Mouse (Mus musculus): ENCODE data around the gene Msmp. TPM values are rescaled to one million over a fixed set of nuclear protein-coding genes. Genes with fewer than 3 reads are reported as not detected.

Msmp gene
- not detected for total RNA-seq (2021)
- long read RNA-seq, experiment 1, result 0 reads
- long read RNA-seq, experiment 2, result 0 reads

GRCm38 (mm10) chr4:43584444-43585416, at the start of gene Msmp:
Gene Msmp, minus strand, starts transcription at chr4:43584494.
- no peak for DNase-seq (ENCODE audit: low spot score in 2 of 2)

GRCm38 (mm10) chr4:43633736-43634135, 49.4 kb upstream of the Msmp start:
- no peak for DNase-seq (ENCODE audit: low spot score in 2 of 2)

GRCm38 (mm10) chr4:43633296-43633695, 49.0 kb upstream of the Msmp start:
- DNase-seq (ENCODE audit: low spot score in 2 of 2), result no peak

GRCm38 (mm10) chr4:43631956-43632920, 47.9 kb upstream of the Msmp start:
- peak in 1 of 2 experiments; percentile 41 for DNase-seq (ENCODE audit: low spot score in 2 of 2)

- DNase-seq (ENCODE audit: low spot score in 2 of 2), result peak in 1 of 2 experiments; percentile 53
Observed at GRCm38 (mm10) chr4:43631046-43631955, 47.0 kb upstream of the Msmp start, which contains the start of gene Npr2. Gene Npr2, plus strand, starts transcription at chr4:43631935.

GRCm38 (mm10) chr4:43630671-43631045, 46.4 kb upstream of the Msmp start:
- peak in 1 of 2 experiments; percentile 33 for DNase-seq (ENCODE audit: low spot score in 2 of 2)

- peak; percentile 86 to 92 for DNase-seq (ENCODE audit: low spot score in 2 of 2)
Observed at GRCm38 (mm10) chr4:43630030-43630581, 45.8 kb upstream of the Msmp start.

GRCm38 (mm10) chr4:43629106-43629817, 45.0 kb upstream of the Msmp start:
- DNase-seq (ENCODE audit: low spot score in 2 of 2), result no peak

- no peak for DNase-seq (ENCODE audit: low spot score in 2 of 2)
Observed at GRCm38 (mm10) chr4:43620146-43620778, 36.0 kb upstream of the Msmp start.

GRCm38 (mm10) chr4:43613060-43613730, 28.9 kb upstream of the Msmp start:
- no peak for DNase-seq (ENCODE audit: low spot score in 2 of 2)

- no peak for DNase-seq (ENCODE audit: low spot score in 2 of 2)
Observed at GRCm38 (mm10) chr4:43612534-43612933, 28.2 kb upstream of the Msmp start.

- no peak for DNase-seq (ENCODE audit: low spot score in 2 of 2)
Observed at GRCm38 (mm10) chr4:43604751-43605685, 20.7 kb upstream of the Msmp start.

- no peak for DNase-seq (ENCODE audit: low spot score in 2 of 2)
Observed at GRCm38 (mm10) chr4:43604099-43604498, 19.8 kb upstream of the Msmp start.

- no peak for DNase-seq (ENCODE audit: low spot score in 2 of 2)
Observed at GRCm38 (mm10) chr4:43600195-43600934, 16.1 kb upstream of the Msmp start.

- no peak for DNase-seq (ENCODE audit: low spot score in 2 of 2)
Observed at GRCm38 (mm10) chr4:43598650-43599380, 14.5 kb upstream of the Msmp start.

GRCm38 (mm10) chr4:43598200-43598599, 13.9 kb upstream of the Msmp start:
- DNase-seq (ENCODE audit: low spot score in 2 of 2), result no peak
